Mouse (Mus musculus) hindbrain, postnatal 0 days (tissue): ENCODE results near the gene Hist1h2ba. TPM values are rescaled to one million over a fixed set of nuclear protein-coding genes. Genes with fewer than 3 reads are reported as not detected.

Experiments
- ATAC-seq: fragments of 200-750 bp; cut with Nextera tagmentation; 2 replicates; pipeline ENCODE4 v1.8.0; 2017; ENCODE audit warnings: mild to moderate bottlenecking, moderate TSS enrichment, moderate library complexity
- DNase-seq: peaks from one replicate; pipeline ENCODE4 v3.0.0-alpha.2; 2015; ENCODE audit warnings: low spot score
- H3K27ac ChIP-seq: fragments of 300-500 bp; sonication (generic); 2 replicates; pipeline ENCODE4 v1.5.1; 2014; ENCODE audit warnings: mild to moderate bottlenecking
- H3K27me3 ChIP-seq: fragments of 300-500 bp; sonication (generic); 2 replicates; pipeline ENCODE4 v1.6.1; 2014; ENCODE audit warnings: low read length, mixed read lengths; ENCODE audit not compliant: insufficient read depth
- H3K36me3 ChIP-seq: fragments of 300-500 bp; sonication (generic); 2 replicates; pipeline ENCODE4 v1.6.1; 2014; ENCODE audit warnings: low read length, mixed read lengths; ENCODE audit not compliant: insufficient read depth
- H3K4me1 ChIP-seq: fragments of 300-500 bp; sonication (generic); 2 replicates; pipeline ENCODE4 v1.6.1; 2014; ENCODE audit warnings: antibody characterized with exemption, low read length, mixed read lengths; ENCODE audit not compliant: insufficient read depth
- H3K4me2 ChIP-seq: fragments of 300-500 bp; sonication (generic); 2 replicates; pipeline ENCODE4 v1.6.1; 2014; ENCODE audit warnings: low read depth, mild to moderate bottlenecking, low read length, moderate library complexity, mixed read lengths
- H3K4me3 ChIP-seq: fragments of 300-500 bp; sonication (generic); 2 replicates; pipeline ENCODE4 v1.5.1; 2014; ENCODE audit warnings: low read length
- H3K9ac ChIP-seq: fragments of 300-500 bp; sonication (generic); replicated peaks from 2 replicates; pipeline ENCODE4 v1.6.1; 2014; ENCODE audit warnings: mild to moderate bottlenecking, low read length, moderate library complexity, mixed read lengths
- H3K9me3 ChIP-seq: fragments of 300-500 bp; sonication (generic); 2 replicates; pipeline ENCODE4 v1.6.1; 2016; ENCODE audit warnings: low read length, mixed read lengths
- CTCF ChIP-seq: IDR thresholded peaks from 2 replicates; pipeline ENCODE4 v1.5.1; 2016; ENCODE audit warnings: antibody characterized with exemption, control low read depth, low read depth
- WGBS: fragments of 180-500 bp; shearing (Covaris S2); extraction: QIAGEN DNeasy Blood & Tissue Kit; methylation state at CpG from one replicate; pipeline ENCODE4 v1.1.7; 2014; 5-methylcytosine and 5-hydroxymethylcytosine counted together
- polyA plus RNA-seq: library from polyadenylated mRNA; unstranded; fragments of >200 nt; fragmentation: Nextera tagmentation; extraction: Ambion mirVana; gene quantifications from 2 replicates; pipeline ENCODE4 v1.2.1, GENCODE M21; 2015
- total RNA-seq: library from RNA; depleted of rRNA; stranded (reverse); fragments of >200 nt; gene quantifications from 2 replicates; pipeline ENCODE4 v1.2.3, GENCODE M21; 2014; rRNA removed

The Hist1h2ba gene
- total RNA-seq (not detected in 2 replicates), polyA plus RNA-seq (not detected in 2 replicates)

DNA sequence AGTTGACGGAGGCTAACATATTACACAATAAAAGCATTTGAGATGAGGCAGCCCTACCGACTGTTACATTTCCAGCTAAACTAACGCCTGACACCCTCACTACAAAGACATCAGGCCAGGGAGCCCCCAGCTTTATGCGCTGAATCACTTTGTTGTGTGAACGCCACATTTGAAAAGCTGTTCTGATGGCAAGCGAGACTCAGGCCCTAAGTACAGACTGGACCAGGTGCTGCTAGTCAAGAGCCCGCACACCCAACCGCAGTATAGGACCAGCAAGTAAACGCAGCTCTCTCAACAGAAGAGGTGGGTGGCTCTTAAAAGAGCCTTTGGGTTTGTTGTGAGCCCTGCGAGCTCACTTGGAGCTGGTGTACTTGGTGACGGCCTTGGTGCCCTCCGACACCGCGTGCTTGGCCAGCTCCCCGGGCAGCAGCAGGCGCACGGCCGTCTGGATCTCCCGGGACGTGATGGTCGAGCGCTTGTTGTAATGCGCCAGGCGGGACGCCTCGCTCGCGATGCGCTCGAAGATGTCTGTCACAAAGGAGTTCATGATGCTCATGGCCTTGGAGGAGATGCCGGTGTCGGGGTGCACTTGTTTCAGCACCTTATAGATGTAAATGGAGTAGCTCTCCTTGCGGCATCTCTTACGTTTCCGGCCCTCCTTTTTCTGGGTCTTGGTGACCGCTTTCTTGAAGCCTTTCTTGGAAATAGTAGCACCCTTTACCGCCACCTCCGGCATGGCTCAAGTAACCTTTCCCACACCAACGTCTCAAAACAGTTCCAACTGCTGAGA is at the start of gene Hist1h2ba:
Hist1h2ba (minus strand) TSS at position 736 of the 790 bp plus-strand sequence.
- H3K4me3 ChIP-seq, result no peak within 1 kb of the TSS
- H3K36me3 ChIP-seq, result no peaks in the 10 kb centered on the region
- no peak for TF ChIP-seq CTCF
- no peaks in the 10 kb centered on the region for H3K27me3 ChIP-seq
- H3K9ac ChIP-seq, result no peak within 1 kb of the TSS
- no peaks in the 10 kb centered on the region for H3K4me1 ChIP-seq
- 94% methylated on average over 32 of the region's 39 CpGs for WGBS
- no peak within 1 kb of the TSS for H3K4me2 ChIP-seq
- H3K9me3 ChIP-seq, result no peaks in the 10 kb centered on the region
- no peak for ATAC-seq
- DNase-seq, result no peak
- no peak within 1 kb of the TSS for H3K27ac ChIP-seq

DNA sequence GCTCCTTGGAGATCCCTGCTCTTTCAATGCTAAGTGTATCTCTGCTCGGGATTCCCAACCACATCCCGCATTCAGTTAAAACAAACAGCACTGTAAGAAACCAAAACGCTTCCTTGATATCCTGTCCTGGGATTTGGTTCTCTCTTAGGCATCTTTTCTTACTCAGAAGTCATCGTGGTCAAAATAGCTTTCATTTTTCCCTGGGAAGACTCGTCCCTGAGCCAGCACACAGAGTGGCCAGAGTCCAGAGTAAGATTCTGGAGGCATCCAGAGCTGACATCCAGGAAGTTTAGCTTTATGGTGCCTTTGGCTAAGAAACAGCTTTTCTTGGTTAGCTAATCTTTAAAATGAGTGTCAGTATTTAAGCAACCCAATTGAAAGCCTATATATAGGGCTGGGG is 38.3 kb upstream of the Hist1h2ba start:
- DNase-seq (no peak), ATAC-seq (no peak)
- WGBS, result 62% methylated on average over 5 of the region's 5 CpGs
- Histone ChIP-seq H3K36me3 (no peaks in the 10 kb centered on the region), H3K4me2 (no peak overlapping the region), H3K27ac (no peak overlapping the region), H3K27me3 (no peaks in the 10 kb centered on the region), H3K9me3 (no peaks in the 10 kb centered on the region), H3K4me3 (no peak overlapping the region), H3K9ac (no peak overlapping the region), H3K4me1 (no peaks in the 10 kb centered on the region)
- TF ChIP-seq CTCF, result no peak

DNA sequence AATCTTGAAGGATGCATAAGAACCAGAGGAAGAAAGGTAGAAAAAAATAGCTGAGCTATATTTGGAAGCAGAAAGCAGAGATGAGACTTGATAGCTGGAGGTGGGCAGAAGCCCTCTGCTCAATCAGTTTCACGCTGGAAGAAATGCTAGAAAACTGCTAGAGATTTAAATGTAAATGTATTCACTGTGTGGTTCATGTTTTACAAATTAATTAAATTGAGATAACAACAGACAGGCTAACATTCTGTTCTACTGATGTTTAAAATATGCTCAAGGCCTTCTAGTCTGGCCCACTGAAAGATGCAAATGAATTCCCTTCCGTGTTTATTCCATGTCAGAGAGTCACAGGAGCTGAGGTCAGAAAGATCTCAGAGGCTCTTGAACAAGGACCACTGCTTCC is 37.9 kb upstream of the Hist1h2ba start:
- H3K36me3 ChIP-seq, result no peaks in the 10 kb centered on the region
- DNase-seq (no peak), ATAC-seq (no peak)
- H3K4me3 ChIP-seq, result no peak overlapping the region
- no peak overlapping the region for H3K27ac ChIP-seq
- 59% methylated on average over 2 of the region's 2 CpGs for WGBS
- no peaks in the 10 kb centered on the region for H3K4me1 ChIP-seq
- H3K9ac ChIP-seq, result no peak overlapping the region
- no peak overlapping the region for H3K4me2 ChIP-seq
- H3K27me3 ChIP-seq, result no peaks in the 10 kb centered on the region
- TF ChIP-seq CTCF, result no peak
- no peaks in the 10 kb centered on the region for H3K9me3 ChIP-seq

DNA sequence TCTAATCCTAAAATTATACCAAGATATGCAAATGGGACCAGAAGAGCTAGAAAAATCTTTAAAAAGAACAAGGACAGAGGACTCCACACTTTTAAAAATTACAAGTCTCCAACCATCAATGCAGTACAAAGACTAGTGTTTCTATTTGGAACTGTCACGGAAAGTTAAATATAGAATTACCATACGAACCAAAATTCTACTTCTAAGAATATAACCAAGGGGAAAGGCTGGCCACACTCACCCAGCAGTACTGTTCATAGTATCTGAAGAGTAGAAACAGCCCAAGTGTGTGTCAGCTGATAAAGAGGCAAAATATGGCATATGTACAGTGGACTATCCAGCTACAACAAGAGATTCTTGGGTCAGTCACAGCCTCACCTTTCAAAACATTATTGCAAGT is 31.0 kb upstream of the Hist1h2ba start:
- H3K9me3 ChIP-seq, result no peaks in the 10 kb centered on the region
- H3K9ac ChIP-seq, result no peak overlapping the region
- 79% methylated on average over 2 of the region's 2 CpGs for WGBS
- no peak overlapping the region for H3K27ac ChIP-seq
- H3K27me3 ChIP-seq, result no peaks in the 10 kb centered on the region
- no peak overlapping the region for H3K4me3 ChIP-seq
- DNase-seq (no peak), ATAC-seq (no peak)
- no peak for TF ChIP-seq CTCF
- no peaks in the 10 kb centered on the region for H3K4me1 ChIP-seq
- H3K4me2 ChIP-seq, result no peak overlapping the region
- H3K36me3 ChIP-seq, result no peaks in the 10 kb centered on the region

DNA sequence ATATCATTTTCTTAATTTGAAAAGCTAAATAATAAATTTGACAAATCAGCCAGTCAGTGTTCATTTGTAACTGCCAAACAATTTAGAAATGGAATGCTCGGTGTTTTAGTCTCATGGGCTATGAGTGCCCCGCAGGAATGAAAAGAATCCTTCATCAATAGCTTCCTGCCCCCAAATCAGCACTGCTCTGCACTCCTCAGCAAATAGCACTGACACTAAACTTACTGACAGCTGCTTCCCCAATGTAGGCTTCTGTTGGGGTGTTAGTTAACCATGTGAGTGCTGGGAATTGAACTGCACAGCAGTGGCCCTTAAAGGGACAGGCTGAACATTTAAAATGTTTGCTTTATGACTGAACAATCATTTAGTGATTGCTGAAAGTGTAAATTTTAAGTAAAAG is 25.8 kb upstream of the Hist1h2ba start:
- Histone ChIP-seq H3K9ac (no peak overlapping the region), H3K4me2 (no peak overlapping the region), H3K36me3 (no peaks in the 10 kb centered on the region), H3K27ac (no peak overlapping the region), H3K4me1 (no peaks in the 10 kb centered on the region), H3K4me3 (no peak overlapping the region), H3K27me3 (no peaks in the 10 kb centered on the region), H3K9me3 (no peaks in the 10 kb centered on the region)
- no peak for TF ChIP-seq CTCF
- ATAC-seq (no peak), DNase-seq (no peak)
- 35% methylated on average over 2 of the region's 2 CpGs for WGBS

DNA sequence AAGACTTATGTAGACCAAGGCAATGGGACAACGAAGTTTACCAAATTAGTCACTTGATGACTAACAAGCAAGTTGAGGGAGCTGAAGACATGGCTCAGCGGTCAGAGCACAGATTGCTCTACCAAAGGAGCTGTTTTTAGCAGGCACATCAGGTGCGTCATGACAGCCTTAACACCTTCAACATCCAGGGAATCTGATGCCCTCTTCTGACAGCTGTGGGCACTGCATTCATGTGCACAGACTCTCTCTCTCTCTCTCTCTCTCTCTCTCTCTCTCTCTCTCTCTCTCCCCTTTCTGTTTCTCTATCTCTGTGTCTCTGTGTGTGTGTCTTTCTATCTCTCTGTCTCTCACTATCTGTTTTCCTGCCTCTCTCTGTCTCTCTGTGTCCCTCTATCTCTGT is 17.0 kb upstream of the Hist1h2ba start:
- TF ChIP-seq CTCF, result peak; percentile 35; the same call in 1 of the 2 replicates
- H3K36me3 ChIP-seq, result no peaks in the 10 kb centered on the region
- WGBS, result 84% methylated on average over 3 of the region's 3 CpGs
- no peak overlapping the region for H3K4me2 ChIP-seq
- H3K9ac ChIP-seq, result no peak overlapping the region
- no peaks in the 10 kb centered on the region for H3K4me1 ChIP-seq
- no peak for ATAC-seq
- no peak overlapping the region for H3K4me3 ChIP-seq
- DNase-seq, result no peak
- H3K9me3 ChIP-seq, result no peaks in the 10 kb centered on the region
- no peaks in the 10 kb centered on the region for H3K27me3 ChIP-seq
- no peak overlapping the region for H3K27ac ChIP-seq
